Mouse (Mus musculus): ENCODE measurements at regions not wholly inside any gene's neighbourhood (a gene's known extent, or its start where the extent isn't known, plus 50 kb on each side); places are given as distances from the start of the nearest gene placed in this dataset.

GRCm38 (mm10) chr9:23911851-23912250 lies 185.9 kb upstream of the Npsr1 start:
- DNase-seq (ENCODE audit: low spot score in 2 of 2), result no peak

GRCm38 (mm10) chr9:23917345-23917744 lies 180.5 kb upstream of the Npsr1 start:
- peak in 1 of 2 experiments; percentile 29 for DNase-seq (ENCODE audit: low spot score in 2 of 2)

DNA sequence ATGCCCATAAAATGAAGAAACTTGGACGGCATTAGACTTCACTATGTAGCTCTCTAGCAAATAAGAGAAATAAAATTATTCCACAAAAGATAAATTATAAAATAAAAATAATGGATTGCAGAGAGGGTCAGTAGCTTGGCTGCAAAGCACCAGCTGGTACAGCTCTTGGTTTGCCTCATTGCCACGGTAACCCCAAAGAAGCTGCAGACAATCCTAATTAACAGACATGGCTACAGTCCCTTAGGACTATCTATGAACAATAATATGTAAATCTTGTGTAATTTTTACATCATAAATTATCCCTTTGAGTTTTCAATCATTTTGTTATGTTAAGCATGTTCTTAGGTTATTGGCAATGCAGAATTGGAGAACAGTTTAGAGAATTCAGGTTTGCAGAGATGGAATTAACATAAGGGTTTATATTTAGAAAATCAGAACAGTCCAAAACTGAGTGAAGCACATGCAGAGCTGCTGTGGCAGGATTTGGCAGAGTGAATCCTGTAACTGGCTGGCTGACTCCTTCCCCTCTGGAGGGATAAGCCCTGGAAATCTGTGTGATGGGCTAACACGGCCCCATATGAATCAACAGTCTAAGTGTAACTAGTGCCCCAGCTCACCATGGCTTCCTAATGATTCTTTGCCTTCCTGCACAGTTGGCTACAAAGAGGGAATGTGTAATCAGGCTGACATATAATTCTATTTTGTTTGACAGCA lies 178.4 kb upstream of the Npsr1 start:
- DNase-seq (ENCODE audit: low spot score in 2 of 2), result peak; percentile 27 to 31

DNA sequence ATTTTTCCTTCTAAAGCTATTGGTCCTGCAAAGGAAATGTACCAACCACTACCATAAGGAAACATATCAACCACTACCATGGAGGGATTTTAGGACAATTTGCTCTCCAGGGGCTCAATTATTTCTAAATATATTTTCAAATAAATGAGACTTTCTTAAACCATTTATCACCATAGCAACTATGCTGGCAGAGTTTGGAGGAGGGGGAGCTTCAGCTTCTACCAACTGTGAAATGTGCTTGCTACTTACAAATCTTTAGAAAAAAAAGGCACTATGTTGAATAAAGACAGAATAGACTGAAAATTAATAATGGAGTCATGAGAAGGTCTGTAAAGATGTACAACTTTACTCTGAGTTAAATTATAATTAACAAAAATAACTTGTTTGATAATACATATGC lies 165.6 kb upstream of the Npsr1 start:
- DNase-seq (ENCODE audit: low spot score in 2 of 2), result peak in 1 of 2 experiments; percentile 48

- no peak for DNase-seq (ENCODE audit: low spot score in 2 of 2)
These were observed 163.5 kb upstream of the Npsr1 start for GRCm38 (mm10) chr9:23934282-23934681.

DNA sequence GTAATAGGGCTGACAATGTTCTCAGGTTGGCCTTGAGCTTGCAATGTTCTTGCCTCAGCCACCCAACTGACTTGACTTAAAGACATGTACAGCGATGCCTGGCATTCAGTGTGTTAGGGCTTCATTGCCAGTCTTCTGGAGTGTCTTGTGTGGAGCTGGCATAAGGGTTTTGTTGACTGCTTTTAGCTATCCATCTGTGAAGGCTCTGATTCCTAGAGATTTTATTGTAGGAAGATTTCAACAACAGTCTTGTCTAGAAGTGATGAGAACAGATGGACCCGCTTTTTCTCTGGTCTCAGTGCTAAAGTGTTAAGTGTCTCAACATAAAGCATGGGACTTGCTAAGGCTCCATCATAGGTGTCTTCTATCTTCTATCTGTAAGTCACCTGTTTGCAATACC lies 145.3 kb upstream of the Npsr1 start:
- DNase-seq (ENCODE audit: low spot score in 2 of 2), result peak; percentile 40 to 72

DNA sequence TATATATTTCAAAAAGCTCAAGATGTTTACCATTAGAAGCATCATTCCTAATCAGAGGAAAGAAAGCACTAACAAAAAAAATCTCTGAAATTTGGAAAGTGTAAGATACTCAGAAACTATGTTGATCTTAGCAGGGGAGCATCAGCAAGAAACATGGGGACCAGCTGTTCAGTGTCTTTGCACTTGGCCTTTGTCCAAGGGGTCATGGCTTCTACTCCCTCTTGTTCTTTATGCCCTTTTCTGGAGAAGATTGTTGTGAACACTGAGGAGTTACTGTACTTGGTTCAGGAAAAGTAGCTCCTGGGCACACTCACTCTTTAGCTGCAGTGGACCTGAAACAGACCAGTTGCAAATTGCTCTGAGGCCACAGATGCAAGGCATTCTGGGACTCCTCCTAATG lies 141.2 kb upstream of the Npsr1 start:
- no peak for DNase-seq (ENCODE audit: low spot score in 2 of 2)

DNA sequence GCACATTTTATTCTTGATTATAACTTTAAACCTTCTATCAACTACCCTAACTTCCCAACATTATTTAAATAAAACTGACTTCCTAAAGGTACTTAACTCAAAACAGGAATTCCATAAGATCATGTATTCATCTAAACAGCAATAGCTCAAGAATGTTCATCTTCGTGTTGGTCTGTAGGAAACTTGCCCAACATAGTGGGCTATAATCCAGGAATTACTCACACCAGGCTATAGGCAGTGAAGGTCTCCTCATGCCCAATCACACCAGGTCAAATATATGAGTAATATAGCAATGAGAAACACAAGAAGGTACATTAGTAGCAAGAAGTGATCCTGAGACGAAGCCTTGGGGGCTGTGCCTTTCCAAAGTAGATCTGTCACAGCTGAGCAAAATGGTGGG lies 128.1 kb upstream of the Npsr1 start:
- no peak for DNase-seq (ENCODE audit: low spot score in 2 of 2)

DNA sequence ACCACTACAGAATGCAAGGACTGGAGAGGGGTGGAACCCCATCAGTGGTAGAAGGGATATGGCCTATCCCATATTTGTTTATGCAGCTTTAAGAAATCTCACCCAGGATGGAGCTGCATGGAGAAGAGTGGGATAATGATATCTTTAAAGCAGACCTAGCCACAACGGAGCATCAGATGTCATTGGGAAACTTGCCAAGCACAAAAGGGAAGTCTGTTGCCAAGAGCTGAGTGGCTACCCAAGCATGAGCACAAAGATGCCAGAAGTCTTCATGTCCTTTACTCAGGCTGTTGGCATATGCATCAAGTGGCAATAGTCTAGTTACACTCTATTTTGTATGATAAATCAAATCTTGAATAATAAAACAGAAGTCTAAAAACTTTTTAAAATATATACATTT lies 124.6 kb upstream of the Npsr1 start:
- no peak for DNase-seq (ENCODE audit: low spot score in 2 of 2)

- DNase-seq (ENCODE audit: low spot score in 2 of 2), result peak; percentile 28 to 43
These were observed 120.2 kb upstream of the Npsr1 start for GRCm38 (mm10) chr9:23977574-23977973.

GRCm38 (mm10) chr9:24006353-24006752 lies 91.4 kb upstream of the Npsr1 start:
- DNase-seq (ENCODE audit: low spot score in 2 of 2), result no peak

GRCm38 (mm10) chr9:24038274-24038673 lies 59.5 kb upstream of the Npsr1 start:
- DNase-seq (ENCODE audit: low spot score in 2 of 2), result no peak

All from right cerebral cortex, postnatal 10 days (tissue).